Mouse (Mus musculus) forebrain, embryonic 10.5 days (tissue): ENCODE data around the gene Zdhhc20. TPM values are rescaled to one million over a fixed set of nuclear protein-coding genes. Genes with fewer than 3 reads are reported as not detected.
"Not testable (repeated sequence)": the region's sequence is repeated elsewhere in the genome, so short reads cannot be mapped to it uniquely, and the experiment has no call there.

Experiments used
- DNase-seq: peaks from one replicate; pipeline ENCODE4 v3.0.0-alpha.2; 2017; ENCODE audit warnings: low spot score; ENCODE audit errors: extremely low spot score
- H3K27ac ChIP-seq: fragments of 300-500 bp; sonication (generic); 2 replicates; pipeline ENCODE4 v1.5.1; 2016; ENCODE audit warnings: mild to moderate bottlenecking
- H3K27me3 ChIP-seq: fragments of 300-500 bp; sonication (generic); 2 replicates; pipeline ENCODE4 v1.6.1; 2016; ENCODE audit warnings: mild to moderate bottlenecking; ENCODE audit not compliant: poor library complexity, severe bottlenecking
- H3K36me3 ChIP-seq: fragments of 300-500 bp; sonication (generic); replicated peaks from 2 replicates; pipeline ENCODE4 v1.6.1; 2016; ENCODE audit warnings: mild to moderate bottlenecking, moderate library complexity
- H3K4me1 ChIP-seq: fragments of 300-500 bp; sonication (generic); 2 replicates; pipeline ENCODE4 v1.6.1; 2016
- H3K4me3 ChIP-seq: fragments of 300-500 bp; sonication (generic); 2 replicates; pipeline ENCODE4 v1.5.1; 2016; ENCODE audit warnings: mild to moderate bottlenecking, moderate library complexity
- H3K9me3 ChIP-seq: fragments of 300-500 bp; sonication (generic); 2 replicates; pipeline ENCODE4 v1.6.1; 2016; ENCODE audit warnings: mild to moderate bottlenecking, moderate library complexity
- WGBS: fragments of 180-500 bp; shearing (Covaris S2); methylation state at CpG from one replicate; pipeline ENCODE4 v1.1.7; 2016; 5-methylcytosine and 5-hydroxymethylcytosine counted together
- polyA plus RNA-seq: library from polyadenylated mRNA; unstranded; fragments of >200 nt; fragmentation: Nextera tagmentation; extraction: Ambion mirVana; gene quantifications from 2 replicates; pipeline ENCODE4 v1.2.1, GENCODE M21; 2016

Gene Zdhhc20
- polyA plus RNA-seq, 1 experiment from 2014 or later: 50.3 TPM

DNA sequence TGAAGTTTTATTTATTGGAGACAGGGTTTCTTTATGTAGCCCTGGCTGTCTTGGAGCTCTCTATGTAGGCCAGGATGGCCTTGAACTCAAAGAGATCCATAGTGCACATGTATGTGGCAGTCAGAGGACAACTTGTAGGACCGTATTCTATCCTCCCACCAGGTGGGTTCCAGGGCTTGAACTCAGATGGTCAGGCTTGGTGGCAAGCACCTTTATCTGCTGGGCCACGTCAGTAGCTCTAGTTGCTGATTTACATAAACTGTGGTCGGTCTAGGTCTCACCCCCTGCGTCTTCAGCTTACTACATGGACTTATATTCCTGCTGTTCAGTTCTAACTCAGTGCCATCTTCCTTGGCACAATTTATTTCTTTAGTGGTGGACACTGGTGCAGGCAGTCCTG is 21.2 kb upstream of the Zdhhc20 start:
- no peak for DNase-seq
- Histone ChIP-seq H3K27me3 (0 out of 2 replicates have a peak, but pooled peaks cover 3% of the 10 kb centered on the region), H3K9me3 (no peaks in the 10 kb centered on the region), H3K36me3 (peaks cover 10% of the 10 kb centered on the region; the same call in 1 of the 2 replicates), H3K4me1 (peaks cover 6% of the 10 kb centered on the region), H3K4me3 (no peak overlapping the region), H3K27ac (no peak overlapping the region)
- WGBS: 80% methylated on average over 4 of the region's 4 CpGs

DNA sequence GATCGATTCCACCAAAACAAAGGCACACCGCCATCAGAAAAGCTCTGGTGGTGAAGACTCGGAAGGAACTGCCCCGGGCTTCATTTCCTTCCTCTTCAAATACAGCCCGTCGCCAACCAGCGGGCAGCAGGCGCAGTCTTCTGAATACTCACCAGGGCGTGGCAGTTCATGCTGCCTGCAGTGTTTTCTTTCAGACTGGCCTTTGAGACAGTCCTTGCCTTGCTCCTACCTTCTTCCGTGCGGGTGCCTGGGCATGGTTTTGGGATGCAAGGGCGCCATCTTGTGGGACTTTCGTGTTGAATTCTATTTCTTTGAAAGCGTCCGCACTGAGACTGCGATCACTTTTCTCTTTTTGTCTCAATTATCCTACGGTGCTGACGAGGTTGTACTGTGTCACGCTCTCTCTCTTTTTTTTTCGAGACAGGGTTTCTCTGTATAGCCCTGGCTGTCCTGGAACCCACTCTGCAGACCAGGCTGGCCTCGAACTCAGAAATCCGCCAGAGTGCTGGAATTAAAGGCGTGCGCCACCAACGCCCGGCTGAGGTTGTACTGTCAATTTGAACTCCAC is 20.5 kb upstream of the Zdhhc20 start:
- peak; percentile 83 for DNase-seq
- Histone ChIP-seq H3K4me1 (peaks cover 6% of the 10 kb centered on the region), H3K27me3 (0 out of 2 replicates have a peak, but pooled peaks cover 3% of the 10 kb centered on the region), H3K9me3 (no peaks in the 10 kb centered on the region), H3K27ac (peak overlapping the region; percentile 75), H3K36me3 (peaks cover 5% of the 10 kb centered on the region; the same call in 1 of the 2 replicates), H3K4me3 (peak overlapping the region; percentile 45)
- WGBS: 22% methylated on average over 26 of the region's 26 CpGs

DNA sequence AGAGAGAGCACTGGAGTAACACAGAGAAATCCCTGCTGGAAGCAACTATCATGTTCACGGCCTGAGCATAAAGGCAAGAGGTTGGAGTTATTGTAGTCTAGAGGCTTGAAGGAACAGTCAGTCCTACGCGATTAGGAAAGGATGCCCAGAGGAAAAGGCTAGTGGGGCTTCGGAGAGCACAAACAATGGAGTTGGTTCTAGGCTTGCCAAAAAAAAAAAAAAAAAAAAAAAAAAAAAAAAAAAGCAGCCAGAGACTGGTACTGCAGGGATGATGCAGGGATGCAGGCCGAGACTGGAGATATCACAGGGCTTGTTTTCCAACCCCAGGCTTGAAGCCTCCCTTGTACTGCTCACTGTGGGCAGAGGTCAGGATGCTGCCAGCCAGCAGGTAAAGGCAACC is 19.2 kb upstream of the Zdhhc20 start:
- peaks cover 6% of the 10 kb centered on the region for H3K4me1 ChIP-seq
- 0 out of 2 replicates have a peak, but pooled peaks cover 3% of the 10 kb centered on the region for H3K27me3 ChIP-seq
- no peaks in the 10 kb centered on the region for H3K36me3 ChIP-seq
- H3K27ac ChIP-seq: no peak overlapping the region
- H3K9me3 ChIP-seq: no peaks in the 10 kb centered on the region
- no peak for DNase-seq
- WGBS: 82% methylated on average over 5 of the region's 5 CpGs
- H3K4me3 ChIP-seq: no peak overlapping the region

DNA sequence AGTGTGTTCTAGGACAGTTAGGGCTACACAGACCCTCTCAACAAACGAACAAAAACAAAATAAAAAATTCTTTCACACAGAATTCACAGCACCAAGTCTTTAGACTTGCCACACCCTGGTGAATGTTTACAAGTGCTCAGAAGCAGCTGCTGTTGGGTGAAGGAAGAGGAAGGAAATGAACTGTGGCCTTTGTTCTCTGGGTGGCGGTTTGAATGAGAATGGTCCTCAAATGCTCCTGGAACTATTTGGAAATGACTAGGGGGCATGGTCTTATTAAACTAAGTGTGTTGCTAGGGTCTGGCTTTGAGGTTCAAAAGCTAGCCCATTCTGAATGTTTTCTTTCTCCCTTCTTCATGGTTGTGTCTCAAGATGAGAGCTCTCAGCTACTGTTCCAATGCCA is 18.4 kb upstream of the Zdhhc20 start:
- DNase-seq: no peak
- Histone ChIP-seq H3K9me3 (no peaks in the 10 kb centered on the region), H3K4me3 (no peak overlapping the region), H3K27me3 (0 out of 2 replicates have a peak, but pooled peaks cover 3% of the 10 kb centered on the region), H3K27ac (no peak overlapping the region), H3K4me1 (peaks cover 6% of the 10 kb centered on the region), H3K36me3 (no peaks in the 10 kb centered on the region)
- 85% methylated on average over 2 of the region's 2 CpGs for WGBS

DNA sequence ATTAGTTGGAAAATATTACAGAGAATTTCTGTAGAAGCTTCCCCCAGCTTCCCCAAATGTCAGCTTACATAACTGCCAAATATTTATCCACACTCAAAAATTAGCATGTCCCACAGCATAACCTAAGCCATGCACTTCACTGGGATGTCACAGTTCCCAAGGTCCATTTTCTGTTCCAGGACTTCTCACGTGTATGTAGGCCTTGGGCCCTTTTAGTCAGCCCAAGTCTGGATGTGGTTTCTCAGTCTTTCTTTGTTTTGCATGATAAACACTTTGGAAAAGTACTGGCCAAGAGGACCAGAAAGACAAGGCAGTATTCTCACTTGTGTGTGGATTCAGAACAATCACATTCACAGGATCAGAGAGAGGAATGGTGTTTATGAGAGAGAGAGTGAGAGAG is 11.9 kb upstream of the Zdhhc20 start:
- Histone ChIP-seq H3K9me3 (no peaks in the 10 kb centered on the region), H3K27me3 (no peaks in the 10 kb centered on the region), H3K4me1 (peaks cover 8% of the 10 kb centered on the region), H3K27ac (no peak overlapping the region), H3K36me3 (no peaks in the 10 kb centered on the region), H3K4me3 (no peak overlapping the region)
- no peak for DNase-seq
- WGBS: 75% methylated on average over 1 of the region's 1 CpGs

DNA sequence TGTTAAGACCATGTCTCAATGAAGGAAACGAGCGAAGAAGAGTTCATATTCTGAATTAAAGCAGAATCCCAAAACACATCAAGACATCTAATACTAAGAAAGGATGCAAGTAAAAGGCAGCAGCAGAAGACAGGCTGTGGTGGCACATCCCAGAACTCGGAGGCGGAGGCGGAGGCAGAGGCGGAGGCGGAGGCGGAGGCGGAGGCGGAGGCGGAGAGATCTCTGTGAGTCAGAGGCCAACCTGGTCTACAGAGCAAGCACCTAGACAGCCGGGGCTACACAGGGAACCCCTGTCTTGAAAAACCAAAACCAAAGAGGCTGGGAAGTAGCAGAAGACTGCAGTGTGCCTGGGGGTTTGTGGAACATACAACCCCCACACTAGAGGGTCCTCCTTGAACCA is 6.8 kb upstream of the Zdhhc20 start:
- Histone ChIP-seq H3K4me1 (peaks cover 12% of the 10 kb centered on the region), H3K27me3 (no peaks in the 10 kb centered on the region), H3K9me3 (no peaks in the 10 kb centered on the region), H3K36me3 (no peaks in the 10 kb centered on the region), H3K4me3 (no peak overlapping the region), H3K27ac (no peak overlapping the region)
- WGBS: 95% methylated on average over 12 of the region's 12 CpGs
- no peak for DNase-seq

DNA sequence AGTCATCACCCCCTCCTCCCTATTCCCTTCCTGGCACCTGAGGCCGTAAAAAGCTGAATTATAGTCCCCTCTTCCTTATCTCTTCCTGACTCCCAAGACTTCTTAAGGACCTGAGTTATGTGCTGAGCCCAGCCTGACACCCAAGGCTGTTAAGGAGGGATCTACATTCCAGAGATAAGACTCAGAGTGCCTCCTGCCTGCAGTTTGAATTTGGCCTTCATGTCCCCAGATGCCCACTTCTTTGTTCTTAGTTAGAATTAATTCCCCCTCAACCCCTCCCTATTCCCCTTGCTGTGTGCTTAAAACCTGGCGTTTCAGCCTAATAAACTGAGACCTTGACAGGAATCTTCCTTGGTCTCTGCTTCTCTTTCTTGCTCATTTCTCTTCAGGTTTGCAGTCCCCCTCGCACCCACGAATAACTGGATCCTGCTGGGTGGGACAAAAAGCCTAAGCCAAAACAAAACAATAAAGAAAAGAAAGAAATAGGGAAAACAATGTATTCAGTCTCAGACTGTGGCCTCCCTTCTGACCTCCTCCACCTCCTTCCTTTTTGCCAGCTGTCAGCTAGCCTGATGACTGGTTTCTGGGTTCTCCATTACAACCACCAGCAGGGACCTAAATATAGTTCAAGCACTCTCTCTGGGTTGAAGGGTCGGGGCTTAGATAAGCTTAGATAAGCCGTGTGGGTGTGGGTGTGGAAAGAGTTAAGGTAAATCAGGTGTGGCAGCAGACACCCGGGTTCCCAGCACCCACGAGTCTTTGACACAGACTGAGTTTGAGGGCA is 6.2 kb upstream of the Zdhhc20 start:
- not testable (repeated sequence) for H3K9me3 ChIP-seq, H3K27ac ChIP-seq, DNase-seq, H3K27me3 ChIP-seq, H3K36me3 ChIP-seq, H3K4me3 ChIP-seq
- WGBS: 74% methylated on average over 8 of the region's 8 CpGs
- peaks cover 12% of the 10 kb centered on the region for H3K4me1 ChIP-seq

DNA sequence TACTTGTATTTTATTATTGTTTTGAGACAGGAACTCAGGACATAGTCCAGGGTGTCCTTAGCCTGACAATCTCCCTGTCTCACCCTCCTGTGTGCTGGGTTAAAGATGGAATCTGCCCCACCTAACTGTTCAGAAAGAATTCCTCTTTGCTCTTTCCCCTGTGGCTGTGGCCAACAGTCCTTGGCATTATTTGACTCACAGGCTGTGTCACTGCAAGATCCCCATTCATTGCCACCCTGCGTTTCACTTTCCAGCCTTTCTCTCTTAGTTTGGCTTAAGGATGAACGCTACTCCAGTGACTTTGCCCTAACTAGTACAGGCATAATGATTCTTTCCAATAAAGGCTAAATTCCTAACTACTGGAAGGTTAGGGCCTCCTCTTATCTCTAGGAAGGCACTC is 4.3 kb upstream of the Zdhhc20 start:
- Histone ChIP-seq H3K9me3 (no peaks in the 10 kb centered on the region), H3K4me1 (peaks cover 15% of the 10 kb centered on the region), H3K27ac (no peak overlapping the region), H3K4me3 (no peak overlapping the region), H3K36me3 (no peaks in the 10 kb centered on the region), H3K27me3 (no peaks in the 10 kb centered on the region)
- 94% methylated on average over 2 of the region's 2 CpGs for WGBS
- DNase-seq: no peak

DNA sequence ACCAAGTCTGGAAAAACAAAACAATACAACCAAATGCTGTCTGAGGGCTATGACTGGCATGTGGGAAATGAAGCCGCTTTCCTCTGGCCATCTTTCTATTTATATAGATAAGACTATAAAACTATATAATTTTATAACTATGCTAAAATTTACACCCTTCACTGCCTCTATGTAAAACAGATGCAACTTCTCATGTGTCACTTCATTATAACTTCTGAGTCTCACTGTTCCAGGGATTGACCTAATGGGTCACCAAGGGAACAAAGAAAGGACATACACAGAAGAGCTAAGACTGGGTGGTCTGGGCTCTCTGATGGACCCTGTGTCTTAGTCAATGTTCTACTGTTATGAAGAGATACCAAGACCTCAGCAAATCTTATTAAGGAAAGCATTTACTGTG is 2.9 kb upstream of the Zdhhc20 start:
- Histone ChIP-seq H3K36me3 (no peaks in the 10 kb centered on the region), H3K27ac (no peak overlapping the region), H3K27me3 (no peaks in the 10 kb centered on the region), H3K4me1 (peaks cover 16% of the 10 kb centered on the region), H3K9me3 (no peaks in the 10 kb centered on the region), H3K4me3 (no peak overlapping the region)
- no peak for DNase-seq
- WGBS: 97% methylated on average over 1 of the region's 1 CpGs

DNA sequence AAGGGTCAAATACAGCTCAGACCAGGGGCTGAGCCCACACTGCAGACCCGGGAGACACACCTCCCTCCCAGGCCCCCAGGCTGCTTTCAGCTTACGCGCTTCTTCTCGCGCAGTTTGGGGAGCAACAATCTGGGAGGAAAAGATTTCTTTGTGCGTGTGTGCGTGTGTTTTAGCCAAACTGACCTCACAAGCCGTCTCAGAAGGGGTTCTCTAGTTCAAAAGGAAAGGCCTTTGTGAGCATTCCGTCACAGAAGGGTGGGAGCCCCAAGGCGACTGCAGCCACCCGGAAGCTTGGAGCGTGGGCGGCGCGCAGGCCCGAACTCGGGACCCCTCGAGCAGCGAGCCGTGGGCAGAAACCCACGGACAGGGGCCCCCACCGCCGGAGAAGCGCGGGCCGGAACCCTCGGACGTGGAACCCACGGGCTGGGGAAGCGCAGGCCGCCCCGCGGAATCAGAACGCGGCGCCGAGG is 500 bp downstream of the Zdhhc20 start:
- H3K27ac ChIP-seq: peak overlapping the region; percentile 96
- H3K27me3 ChIP-seq: no peaks in the 10 kb centered on the region
- H3K9me3 ChIP-seq: no peaks in the 10 kb centered on the region
- DNase-seq: peak; percentile 50
- peaks cover 11% of the 10 kb centered on the region for H3K36me3 ChIP-seq
- H3K4me3 ChIP-seq: peak overlapping the region; percentile 97
- H3K4me1 ChIP-seq: peaks cover 15% of the 10 kb centered on the region
- WGBS: under 1% methylated on average over 34 of the region's 37 CpGs

DNA sequence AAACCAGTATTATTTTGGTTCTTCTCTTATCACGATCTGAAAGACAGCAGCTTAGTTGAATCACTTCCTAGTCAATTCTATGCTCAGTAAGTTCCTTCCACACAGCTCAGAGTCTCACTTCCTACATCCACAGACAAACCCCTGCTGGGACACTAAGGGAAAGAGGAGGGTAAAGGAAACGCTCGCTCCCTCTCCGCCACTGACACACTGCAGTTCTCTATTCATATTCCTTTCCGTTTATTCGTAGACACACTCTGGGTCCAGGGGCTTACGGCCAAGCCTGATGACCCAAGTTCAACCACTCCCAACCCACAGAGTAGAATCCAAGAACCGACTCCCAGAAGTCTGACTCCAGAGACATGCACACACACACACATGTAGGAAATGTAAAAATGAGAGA is 2.9 kb downstream of the Zdhhc20 start:
- DNase-seq: no peak
- peaks cover 13% of the 10 kb centered on the region for H3K36me3 ChIP-seq
- WGBS: 88% methylated on average over 8 of the region's 8 CpGs
- H3K27me3 ChIP-seq: no peaks in the 10 kb centered on the region
- no peaks in the 10 kb centered on the region for H3K9me3 ChIP-seq
- H3K4me3 ChIP-seq: no peak overlapping the region
- H3K27ac ChIP-seq: no peak overlapping the region
- H3K4me1 ChIP-seq: peaks cover 22% of the 10 kb centered on the region

DNA sequence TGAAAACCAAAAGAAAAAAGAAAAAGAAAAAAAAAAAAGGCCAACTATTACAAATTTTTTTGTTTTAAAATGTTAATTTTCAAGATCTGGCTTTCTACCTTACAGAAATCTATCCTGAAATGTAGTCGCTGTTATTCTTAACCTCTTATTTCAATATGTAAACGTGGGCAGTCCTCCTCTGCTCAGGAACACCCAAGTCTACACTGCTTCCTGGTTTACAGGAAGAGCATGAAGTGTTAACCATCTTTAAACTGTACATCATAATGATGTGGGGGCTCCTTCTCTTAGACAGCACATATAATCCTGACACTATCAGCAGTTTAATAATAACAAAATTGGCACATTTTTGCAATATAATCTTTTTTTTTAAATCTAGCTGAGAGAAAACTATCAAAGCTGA is 4.0 kb downstream of the Zdhhc20 start:
- H3K4me3 ChIP-seq: no peak overlapping the region
- H3K4me1 ChIP-seq: peaks cover 26% of the 10 kb centered on the region
- DNase-seq: no peak
- WGBS: 90% methylated on average over 2 of the region's 2 CpGs
- H3K27me3 ChIP-seq: no peaks in the 10 kb centered on the region
- no peaks in the 10 kb centered on the region for H3K9me3 ChIP-seq
- peaks cover 13% of the 10 kb centered on the region for H3K36me3 ChIP-seq
- no peak overlapping the region for H3K27ac ChIP-seq

DNA sequence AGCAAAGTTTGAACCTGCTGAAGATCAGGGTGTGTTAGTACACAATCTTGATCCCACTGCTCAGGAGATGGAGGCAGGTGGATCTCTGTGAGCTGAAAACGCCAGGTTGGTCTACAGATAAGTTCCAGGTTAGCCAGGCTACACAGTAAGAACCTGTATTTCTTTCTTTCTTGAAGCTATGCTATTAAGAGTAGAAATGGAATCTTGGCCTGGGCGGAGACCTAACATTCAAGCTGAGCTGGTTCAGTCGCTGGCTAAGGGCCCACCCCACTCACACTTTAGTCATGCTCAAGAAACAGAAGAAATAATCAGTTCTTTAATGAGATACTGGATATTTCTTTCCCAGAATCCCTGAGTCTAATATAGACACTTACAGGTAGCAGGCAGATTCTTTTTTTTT is 6.7 kb downstream of the Zdhhc20 start:
- Histone ChIP-seq H3K4me3 (no peak overlapping the region), H3K4me1 (peaks cover 16% of the 10 kb centered on the region), H3K27me3 (no peaks in the 10 kb centered on the region), H3K27ac (no peak overlapping the region), H3K36me3 (peaks cover 16% of the 10 kb centered on the region), H3K9me3 (no peaks in the 10 kb centered on the region)
- no peak for DNase-seq
- WGBS: 94% methylated on average over 3 of the region's 3 CpGs
